Mouse (Mus musculus): Measurements from ENCODE around the gene Caap1.

GRCm38 (mm10) chr4:94602496-94603030 lies 46.0 kb upstream of the Caap1 start:
- TF ChIP-seq POLR2A (IDR thresholded peaks at IDR 0.05; ENCODE audit: insufficient read depth, low read depth, low read length): no peak
- TF ChIP-seq EP300 (IDR thresholded peaks at IDR 0.05; ENCODE audit: insufficient read depth, low read depth, low read length): no peak
- TF ChIP-seq CTCF (IDR thresholded peaks at IDR 0.05): no peak
